Mouse (Mus musculus) embryonic stem cell, embryonic (primary cell): Measurements from ENCODE around the gene Tspan33.

Experiments
- CTCF ChIA-PET, 4 experiments: fragments of 300-600 bp in 2 of 4; fragments of 350-600 bp in 2 of 4; sonication (Branson Sonifier 250); formaldehyde crosslinking; loops; one replicate each; lab custom pipeline; 2022; ENCODE audit warnings: inconsistent platforms in 2 of 4; lab: Charles Lee
- POLR2A ChIA-PET, 4 experiments: fragments of 300-600 bp in 2 of 4; fragments of 350-600 bp in 2 of 4; sonication (Branson Sonifier 250); formaldehyde crosslinking; loops; one replicate each; lab custom pipeline; 2022; ENCODE audit warnings: antibody characterized with exemption in 4 of 4, inconsistent platforms in 1 of 4; lab: Charles Lee

The Tspan33 gene

DNA sequence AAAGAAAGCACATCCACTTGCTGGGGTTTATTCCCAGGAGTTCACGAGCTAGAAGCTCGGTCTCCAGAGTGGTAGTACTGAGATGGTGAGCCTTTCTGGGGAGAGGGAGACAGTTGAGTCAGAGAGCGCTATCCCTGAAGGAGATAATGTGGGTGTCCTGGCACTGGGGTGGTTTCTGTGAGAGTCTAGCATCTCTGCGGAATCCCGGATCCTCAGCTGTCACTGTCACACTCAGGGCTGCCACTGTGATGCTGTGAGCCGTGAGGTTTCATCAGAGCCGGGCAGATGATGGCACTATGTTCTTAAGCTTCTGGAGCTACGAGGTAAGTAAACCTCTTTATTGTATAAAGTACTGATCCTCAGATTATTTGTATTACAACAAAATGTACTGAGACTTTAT, 4.6 kb upstream of the Tspan33 start:
- CTCF ChIA-PET, result no interaction called here
- POLR2A ChIA-PET, result interaction anchor here in 1 of 4 experiments (0.5 to 1.0 kb wide), 2 partner anchors 28 to 179 kb away, joined by 3 to 4 read pairs; no protein-coding TSS in a partner anchor

DNA sequence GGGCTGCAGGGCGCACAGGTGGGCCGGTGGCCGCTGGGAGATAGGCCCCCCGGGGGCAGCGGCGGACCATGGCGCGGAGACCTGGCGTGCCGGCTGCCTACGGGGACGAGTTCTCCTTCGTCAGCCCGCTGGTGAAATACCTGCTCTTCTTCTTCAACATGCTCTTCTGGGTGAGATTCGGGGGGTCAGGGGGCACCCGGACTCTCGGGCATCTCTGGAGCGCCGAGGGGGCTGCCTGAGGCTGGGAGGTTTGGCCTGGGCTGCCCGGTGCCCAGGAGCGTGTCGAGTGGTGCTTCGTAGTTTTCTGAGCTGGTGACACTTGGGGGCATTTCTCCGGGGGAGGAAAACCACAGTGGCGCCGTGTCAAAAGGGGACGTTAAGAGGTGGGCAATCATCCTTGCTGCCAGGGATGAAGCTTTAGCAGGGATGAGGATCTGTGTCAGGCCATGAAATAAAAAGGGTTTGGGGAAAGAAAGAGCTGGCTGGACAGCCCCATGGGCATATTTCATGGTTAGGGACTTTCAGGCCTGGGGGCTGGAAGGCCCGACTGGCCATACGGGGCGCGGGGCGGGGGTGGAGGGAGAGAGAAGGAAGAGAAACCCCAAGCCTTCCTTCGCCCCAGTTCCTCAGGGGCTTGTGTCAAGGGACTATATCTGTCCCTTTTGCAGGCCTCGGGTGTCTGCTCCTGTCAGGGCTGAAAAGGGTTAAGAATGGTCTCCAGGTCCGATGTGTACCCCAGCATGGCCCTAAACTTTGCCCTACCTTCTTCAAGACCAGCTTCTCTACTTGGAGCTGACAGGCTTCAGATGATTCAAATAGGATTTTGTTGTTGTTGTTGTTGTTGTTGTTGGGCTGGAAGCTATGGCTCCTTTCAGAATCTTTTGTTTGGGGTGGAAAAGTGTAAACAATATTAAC, 610 bp downstream of the Tspan33 start:
- CTCF ChIA-PET, result interaction anchor here in 3 of 4 experiments (0.5 to 1.9 kb wide), 4 partner anchors 17 to 451 kb away, joined by 3 to 9 read pairs (median 6); no protein-coding TSS in a partner anchor
- POLR2A ChIA-PET, result interaction anchor here in 3 of 4 experiments (0.5 to 2.4 kb wide), 20 partner anchors 9 to 490 kb away, joined by 3 to 13 read pairs (median 3); partner anchors contain the start of genes Smo (in 3 of the 3), Calu (in 2 of the 3), Strip2 (in 1 of the 3) and Tnpo3 (in 1 of the 3)

DNA sequence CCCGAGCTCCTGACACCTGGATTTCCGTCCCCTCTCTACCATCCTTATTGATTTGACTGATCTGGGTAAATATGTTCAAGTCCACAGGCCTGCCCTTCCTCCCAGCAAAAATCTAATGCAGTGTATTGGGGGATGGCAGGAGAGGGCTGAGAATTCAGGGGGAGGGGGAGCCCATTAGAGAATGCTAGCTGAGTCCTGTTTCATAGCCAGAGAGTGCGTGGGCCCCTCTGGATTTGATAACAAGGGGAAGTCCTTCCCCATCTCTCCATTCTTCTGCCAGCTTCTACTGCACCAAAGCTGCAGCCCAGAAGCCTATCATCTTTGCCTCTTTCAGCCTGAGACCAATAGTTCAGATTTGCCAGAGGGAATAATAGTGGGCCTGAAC, 1.3 kb downstream of the Tspan33 start:
- CTCF ChIA-PET, result interaction anchor here in 3 of 4 experiments (0.5 to 1.9 kb wide), 3 partner anchors 17 to 452 kb away, joined by 3 to 9 read pairs (median 8); no protein-coding TSS in a partner anchor
- POLR2A ChIA-PET, result interaction anchor here in 3 of 4 experiments (0.5 to 2.4 kb wide), 9 partner anchors 10 to 290 kb away, joined by 3 to 13 read pairs (median 4); partner anchors contain the start of genes Smo (in 1 of the 3), Strip2 (in 1 of the 3) and Tnpo3 (in 1 of the 3)

DNA sequence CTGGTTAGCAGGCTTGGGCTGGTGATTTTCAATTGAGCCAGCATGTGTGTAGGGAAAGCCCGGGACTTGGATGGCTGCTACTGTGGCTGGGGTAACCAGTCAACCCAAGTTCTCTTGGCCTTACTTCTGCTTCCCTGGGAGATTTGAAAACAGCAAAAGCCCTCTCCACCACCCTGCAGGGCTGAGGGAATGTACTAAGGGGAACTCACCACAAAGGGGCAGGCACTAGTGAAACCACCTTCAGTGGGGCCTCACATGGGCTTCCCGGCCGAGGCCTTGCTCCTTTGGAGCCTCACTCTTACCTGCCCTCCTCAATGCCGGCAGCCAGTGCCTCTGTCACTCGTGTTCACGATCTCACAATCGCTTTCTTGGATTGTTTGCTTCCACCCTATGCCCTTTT, 2.0 kb downstream of the Tspan33 start:
- CTCF ChIA-PET, result interaction anchor here in 1 of 4 experiments (0.6 kb wide), 1 partner anchor 22 kb away, joined by 3 read pairs; no protein-coding TSS in a partner anchor
- POLR2A ChIA-PET, result interaction anchor here in 1 of 4 experiments (1.3 to 2.4 kb wide), 2 partner anchors 24 to 40 kb away, joined by 3 to 13 read pairs; partner anchors contain the start of gene Smo

DNA sequence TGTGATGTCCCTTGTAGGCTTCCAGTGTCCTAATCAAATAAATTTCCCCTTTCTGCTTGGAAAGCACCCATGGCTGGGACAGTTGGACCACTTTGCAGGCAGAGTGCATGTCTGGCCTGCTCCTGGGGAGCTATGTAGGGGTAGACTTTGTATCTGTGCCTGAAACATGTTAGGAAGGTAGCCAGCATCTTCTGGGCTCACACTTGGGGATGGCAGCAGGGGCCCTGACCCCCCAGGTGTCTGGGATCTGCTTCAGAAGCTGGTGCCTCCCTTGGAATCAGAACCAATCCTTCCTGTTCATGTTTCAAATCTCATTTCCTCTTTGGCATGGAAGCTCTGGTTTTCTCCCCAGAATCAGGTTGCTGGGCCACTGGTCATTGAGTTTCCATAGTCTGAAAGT, 3.1 kb downstream of the Tspan33 start:
- POLR2A ChIA-PET, result interaction anchor here in 2 of 4 experiments (1.3 to 1.5 kb wide), 2 partner anchors 20 to 349 kb away, joined by 3 read pairs; partner anchors contain the start of gene Calu (in 1 of the 2)
- CTCF ChIA-PET, result no interaction called here

DNA sequence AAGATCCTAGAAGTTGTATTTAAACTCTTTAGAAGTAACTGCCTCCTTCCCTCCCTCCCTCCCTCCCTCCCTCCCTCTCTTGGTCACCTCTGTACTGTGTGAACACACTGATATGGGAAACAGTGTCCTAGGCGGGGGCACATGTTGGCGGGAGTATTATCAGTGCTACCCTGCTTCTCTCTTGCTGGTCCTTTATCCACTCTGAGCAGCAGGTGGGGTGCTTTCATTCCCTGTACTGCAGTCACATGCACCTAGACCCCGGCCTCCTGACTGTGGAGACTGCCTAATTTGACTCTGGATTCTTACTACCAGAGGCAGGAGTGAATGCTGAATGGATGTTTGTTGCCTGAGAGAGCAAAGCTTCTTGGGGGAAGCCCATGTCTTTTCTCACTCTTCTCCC, 3.5 kb downstream of the Tspan33 start:
- ChIA-PET CTCF (no interaction called here), POLR2A (interaction anchor here in 2 of 4 experiments (1.3 to 1.5 kb wide), 2 partner anchors 19 to 350 kb away, joined by 3 read pairs; partner anchors contain the start of gene Calu (in 1 of the 2))

DNA sequence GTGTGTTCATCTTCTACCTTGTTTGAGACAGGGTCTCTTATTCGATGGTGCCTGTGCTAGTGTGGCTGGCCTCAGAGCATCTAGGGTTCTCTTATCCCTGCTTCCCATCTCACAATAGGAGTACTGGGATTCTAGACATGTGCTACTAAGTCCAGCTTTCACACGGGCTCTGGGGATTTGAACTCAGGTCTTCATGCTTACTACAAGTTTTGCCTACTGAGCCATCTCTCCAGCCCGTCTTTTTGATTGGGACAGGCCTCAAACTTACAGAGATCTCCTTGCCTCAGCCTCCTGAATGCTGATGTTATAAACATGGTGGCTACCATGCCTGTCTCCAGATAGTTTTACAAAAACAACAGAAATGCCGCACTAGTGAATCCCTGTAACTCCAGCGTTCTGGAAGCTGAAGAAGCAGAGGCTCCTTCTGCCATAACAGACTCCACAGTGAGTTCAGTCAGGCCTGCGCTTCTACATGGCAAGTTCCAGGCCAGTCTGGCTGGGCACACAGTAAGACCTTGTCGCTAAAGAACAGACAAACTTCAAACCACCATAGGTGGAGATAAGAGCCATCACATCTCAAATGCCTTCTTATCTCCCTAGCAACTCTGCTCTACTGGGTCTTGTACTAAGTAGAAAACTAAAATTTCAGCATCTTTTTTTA, 5.2 kb downstream of the Tspan33 start:
- CTCF ChIA-PET, result interaction anchor here in 1 of 4 experiments (1.1 kb wide), 1 partner anchor 13 kb away, joined by 3 read pairs; no protein-coding TSS in a partner anchor
- POLR2A ChIA-PET, result no interaction called here

DNA sequence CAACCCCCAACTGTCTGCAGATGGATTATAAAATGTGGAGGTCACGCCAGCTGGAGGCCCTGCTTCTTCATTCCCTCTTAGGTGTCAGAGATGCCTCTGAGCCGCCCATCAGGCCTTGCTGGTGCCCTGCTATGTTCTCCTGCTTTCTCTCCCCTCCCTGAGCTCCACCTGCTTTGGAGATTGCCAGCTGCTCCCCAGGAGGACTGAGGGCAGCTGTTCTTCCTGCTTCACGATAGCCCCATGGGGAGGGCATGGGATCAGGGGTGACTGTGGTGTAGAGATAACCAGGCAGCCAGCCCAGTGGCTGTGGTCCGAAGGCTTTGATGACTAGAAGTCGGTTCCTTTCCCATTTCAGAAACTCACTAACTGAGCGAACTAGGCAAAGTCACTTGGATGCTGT, 7.0 kb downstream of the Tspan33 start:
- POLR2A ChIA-PET, result no interaction called here
- CTCF ChIA-PET, result no interaction called here

DNA sequence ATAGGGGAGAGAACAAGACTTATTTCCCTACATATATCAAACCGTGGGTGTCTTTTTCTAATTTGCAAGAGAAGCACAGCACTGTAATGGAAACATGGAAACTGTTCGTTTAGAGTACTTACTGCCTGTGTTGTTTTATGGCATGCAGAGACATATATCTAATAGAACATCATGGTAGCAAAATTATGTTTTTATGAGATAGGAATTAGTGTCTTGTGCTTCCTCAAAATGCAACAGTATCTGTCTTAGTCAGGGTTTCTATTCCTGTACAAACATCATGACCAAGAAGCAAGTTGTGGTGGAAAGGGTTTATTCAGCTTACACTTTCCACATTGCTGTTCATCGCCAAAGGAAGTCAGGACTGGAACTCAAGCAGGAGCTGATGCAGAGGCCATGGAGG, 8.1 kb downstream of the Tspan33 start:
- ChIA-PET CTCF (interaction anchor here in 1 of 4 experiments (1.2 to 1.5 kb wide), 2 partner anchors 10 kb away, joined by 3 to 5 read pairs; no protein-coding TSS in a partner anchor), POLR2A (interaction anchor here in 2 of 4 experiments (0.6 to 1.4 kb wide), 2 partner anchors 14 to 403 kb away, joined by 3 read pairs; no protein-coding TSS in a partner anchor)

DNA sequence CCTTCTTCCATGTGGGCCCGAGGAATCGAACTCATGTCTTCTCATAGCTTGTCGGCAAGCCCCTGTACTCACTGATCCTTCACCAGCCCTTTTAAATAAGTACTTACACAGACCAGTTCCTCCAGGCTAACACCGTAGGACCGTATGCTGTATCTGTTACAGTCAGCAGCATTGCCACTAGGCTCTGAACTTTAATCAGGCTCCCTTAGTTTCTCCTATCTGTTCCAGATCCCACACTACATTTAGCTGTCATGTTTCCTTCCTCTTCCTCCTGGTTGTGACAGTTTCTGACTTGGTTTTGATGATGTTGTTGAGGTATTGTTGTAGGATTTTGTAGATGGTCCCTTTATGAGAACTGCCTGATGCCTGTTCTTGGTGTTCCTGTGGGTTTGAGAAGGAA, 10.1 kb downstream of the Tspan33 start:
- CTCF ChIA-PET, result no interaction called here

DNA sequence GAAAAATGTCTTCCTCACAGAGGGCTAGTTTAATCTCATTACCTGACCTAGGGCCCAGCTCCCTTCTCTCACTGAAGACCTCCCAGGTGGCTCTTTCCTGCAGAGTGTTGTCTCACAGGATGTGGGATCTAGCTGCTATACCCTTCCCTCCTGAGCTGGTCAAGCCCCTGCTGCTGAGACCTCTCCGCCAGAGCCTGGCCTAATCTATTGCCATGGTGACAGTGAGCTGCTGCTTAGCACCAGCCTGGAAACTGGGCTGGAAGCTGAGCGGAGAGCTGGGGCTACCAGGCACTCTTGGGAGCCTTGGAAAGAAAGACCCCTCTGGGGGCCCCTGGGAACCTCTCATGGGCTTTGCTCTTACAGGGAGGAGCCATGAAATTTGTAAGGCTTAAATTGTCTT, 13.9 kb downstream of the Tspan33 start:
- ChIA-PET CTCF (interaction anchor here in 1 of 4 experiments (0.5 kb wide), 1 partner anchor 87 kb away, joined by 4 read pairs; no protein-coding TSS in a partner anchor), POLR2A (interaction anchor here in 1 of 4 experiments (1.0 to 1.1 kb wide), 2 partner anchors 19 to 28 kb away, joined by 3 to 6 read pairs; partner anchors contain the start of gene Smo)

More for the DNA sequence above, 10.1 kb downstream of the Tspan33 start:
- POLR2A ChIA-PET, result interaction anchor here in 3 of 4 experiments (0.5 to 1.6 kb wide), 5 partner anchors 14 to 36 kb away, joined by 3 read pairs; no protein-coding TSS in a partner anchor

DNA sequence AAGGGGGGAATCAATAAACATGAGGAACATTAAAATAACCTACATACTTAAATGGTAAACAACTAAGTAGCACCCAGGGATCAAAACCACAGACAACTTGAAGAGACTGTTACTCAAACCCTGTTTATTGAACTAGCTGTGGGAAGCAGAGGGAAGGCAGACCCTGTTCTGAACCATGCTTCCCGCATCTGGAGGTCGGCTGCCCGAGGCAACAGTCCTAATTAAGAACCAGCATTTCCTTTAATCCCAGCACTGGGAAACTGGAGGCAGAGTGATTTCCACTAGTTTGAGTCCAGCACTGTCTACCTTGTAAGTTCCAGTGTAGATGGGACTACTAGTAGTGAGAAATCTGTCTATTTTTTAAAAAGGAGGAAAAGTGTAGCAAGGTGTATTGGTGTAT, 17.3 kb downstream of the Tspan33 start:
- POLR2A ChIA-PET, result interaction anchor here in 2 of 4 experiments (0.7 to 2.0 kb wide), 3 partner anchors 17 to 694 kb away, joined by 3 to 11 read pairs (median 4); partner anchors contain the start of genes Smo (in 1 of the 2) and Tspan33 (in 1 of the 2)

DNA sequence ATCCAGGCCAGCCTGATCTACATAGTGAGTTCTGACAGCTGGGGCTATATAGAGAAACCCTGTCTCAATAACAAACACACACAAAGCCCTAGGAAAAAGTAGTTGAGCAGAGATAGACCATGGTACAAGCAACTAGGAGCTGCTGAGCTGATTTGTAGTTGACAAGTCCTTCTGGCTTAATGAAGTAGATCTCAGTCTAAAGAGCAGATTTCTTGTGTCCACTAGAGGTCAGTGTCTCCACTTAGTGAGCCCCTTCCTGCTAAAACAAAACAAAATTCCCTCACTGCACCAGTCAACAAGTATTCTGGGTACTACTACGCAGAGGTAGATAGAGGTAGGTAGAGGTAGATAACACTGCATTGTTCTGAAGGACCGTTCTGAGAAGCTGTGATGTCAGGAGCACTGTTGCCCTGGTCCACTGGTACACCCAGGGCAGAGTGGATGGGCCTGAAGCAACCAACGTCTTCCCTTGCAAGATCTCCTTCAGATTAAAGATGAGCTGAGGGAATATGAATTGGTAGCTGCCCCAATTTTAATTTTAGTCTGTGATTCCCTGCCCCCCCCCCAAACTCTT, 18.1 kb downstream of the Tspan33 start:
- ChIA-PET POLR2A (interaction anchor here in 1 of 4 experiments (0.6 to 2.0 kb wide), 6 partner anchors 9 to 552 kb away, joined by 3 to 11 read pairs (median 4); partner anchors contain the start of genes Smo and Tspan33), CTCF (interaction anchor here (0.6 to 1.7 kb wide), 23 partner anchors 9 to 1775 kb away, joined by 3 to 13 read pairs (median 4); partner anchors contain the start of genes Smo (in 1 of the 4) and Tspan33 (in 1 of the 4))

More for the DNA sequence above, 17.3 kb downstream of the Tspan33 start:
- CTCF ChIA-PET, result interaction anchor here (0.6 to 1.7 kb wide), 26 partner anchors 9 to 1774 kb away, joined by 3 to 13 read pairs (median 4); partner anchors contain the start of genes Smo (in 1 of the 4) and Tspan33 (in 1 of the 4)

DNA sequence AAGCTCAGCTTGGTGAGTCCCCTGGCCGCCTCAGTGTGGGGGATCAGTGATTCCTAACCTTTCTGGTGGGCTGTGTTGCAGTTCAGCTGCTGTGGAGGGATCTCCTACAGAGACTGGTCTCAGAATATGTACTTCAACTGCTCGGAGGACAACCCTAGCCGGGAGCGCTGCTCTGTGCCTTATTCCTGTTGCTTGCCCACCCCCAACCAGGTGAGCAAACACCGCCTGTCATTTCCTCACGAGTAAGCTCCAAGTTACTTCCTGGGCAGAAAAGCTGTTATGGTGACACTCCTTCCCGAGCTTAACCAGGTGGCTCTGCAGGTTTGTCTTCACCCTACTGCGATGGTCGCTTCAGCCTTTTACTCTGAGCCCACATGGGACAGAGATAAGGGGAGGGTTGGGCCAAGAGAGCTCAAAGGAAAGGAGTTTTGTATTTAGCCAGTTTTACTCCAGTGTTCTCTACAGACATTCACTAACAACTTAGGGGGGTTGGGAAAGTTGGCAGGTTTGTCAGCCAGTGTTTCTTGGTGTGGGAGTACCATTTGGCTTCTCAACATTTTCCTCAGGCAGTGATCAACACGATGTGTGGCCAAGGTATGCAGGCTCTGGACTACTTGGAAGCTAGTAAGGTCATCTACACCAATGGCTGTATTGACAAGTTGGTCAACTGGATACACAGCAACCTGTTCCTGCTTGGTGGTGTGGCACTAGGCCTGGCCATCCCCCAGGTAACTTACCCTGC, 22.8 kb downstream of the Tspan33 start:
- POLR2A ChIA-PET, result interaction anchor here in 3 of 4 experiments (0.6 to 4.7 kb wide), 13 partner anchors 14 to 559 kb away, joined by 3 to 50 read pairs (median 3); partner anchors contain the start of gene Smo (in 2 of the 3)

DNA sequence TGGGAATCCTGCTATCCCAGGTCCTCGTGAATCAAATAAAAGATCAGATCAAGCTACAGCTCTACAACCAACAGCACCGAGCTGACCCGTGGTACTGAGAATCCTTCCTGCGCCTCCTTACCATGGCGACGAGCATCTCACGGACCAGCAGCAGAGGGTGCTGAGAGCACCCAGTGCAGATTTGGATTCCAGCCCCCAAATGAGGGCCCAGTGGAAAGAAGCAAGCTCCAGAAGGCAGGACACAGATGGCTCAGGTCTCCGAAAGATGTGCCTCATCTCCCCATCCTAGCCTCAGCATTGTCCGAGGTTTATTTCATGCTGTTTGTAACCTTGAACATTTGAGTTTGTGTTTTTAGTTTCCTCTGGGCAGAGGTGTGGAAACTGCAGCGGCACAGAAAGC, 23.5 kb downstream of the Tspan33 start:
- ChIA-PET POLR2A (interaction anchor here in 3 of 4 experiments (0.5 to 4.7 kb wide), 11 partner anchors 13 to 558 kb away, joined by 3 to 50 read pairs (median 5); partner anchors contain the start of gene Smo (in 2 of the 3)), CTCF (interaction anchor here in 2 of 4 experiments (0.6 to 1.0 kb wide), 3 partner anchors 22 to 494 kb away, joined by 3 to 4 read pairs (median 3); no protein-coding TSS in a partner anchor)

More for the DNA sequence above, 22.8 kb downstream of the Tspan33 start:
- CTCF ChIA-PET, result interaction anchor here in 2 of 4 experiments (0.5 to 0.7 kb wide), 4 partner anchors 9 to 294 kb away, joined by 3 to 9 read pairs (median 6); no protein-coding TSS in a partner anchor
